Mouse (Mus musculus): ENCODE results near the gene Sf3a3. TPM values are rescaled to one million over a fixed set of nuclear protein-coding genes. Genes with fewer than 3 reads are reported as not detected.
"Not testable (repeated sequence)": the region's sequence is repeated elsewhere in the genome, so short reads cannot be mapped to it uniquely, and the experiment has no call there.

Sf3a3 gene
- total RNA-seq, 2 experiments from 2014 or later, result 11.1 to 14.3 TPM

DNA sequence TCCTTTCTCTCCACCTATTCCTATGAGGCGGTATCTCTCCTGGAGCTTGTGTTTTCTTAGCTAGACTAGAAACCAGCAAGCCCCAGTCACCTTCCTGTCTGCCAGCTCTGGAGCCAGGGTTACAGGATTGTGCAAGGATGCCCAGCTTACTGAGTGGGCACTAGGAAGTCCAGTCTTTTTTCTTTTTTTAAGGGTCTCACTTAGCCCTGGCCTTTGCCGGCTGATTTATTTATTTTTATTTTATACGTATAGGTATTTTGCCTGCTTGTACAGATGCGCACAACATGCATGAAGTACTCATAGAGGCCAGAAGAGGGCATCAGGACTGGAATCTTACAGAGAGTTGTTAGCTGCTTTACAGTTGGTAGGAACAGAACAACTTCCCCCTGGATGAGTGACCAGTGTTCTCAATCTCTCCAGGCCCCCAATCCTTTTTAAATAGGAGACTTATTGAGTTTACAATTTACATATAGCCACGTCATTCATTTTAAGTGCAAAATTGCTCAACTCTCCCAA, 3.7 kb upstream of the Sf3a3 start:
- Histone ChIP-seq H3K4me3 (peak overlapping the region; percentile 57; the same call in 1 of the 2 replicates), H3K27ac (peak overlapping the region; percentile 90)
- DNase-seq, result peak; percentile 34
- peak; percentile 79 for TF ChIP-seq CTCF (IDR thresholded peaks at IDR 0.05)
- intact Hi-C loops (cut with DNase I), result loop anchor here (2.0 kb wide), 1 partner anchor 28 kb away; no protein-coding TSS in a partner anchor

DNA sequence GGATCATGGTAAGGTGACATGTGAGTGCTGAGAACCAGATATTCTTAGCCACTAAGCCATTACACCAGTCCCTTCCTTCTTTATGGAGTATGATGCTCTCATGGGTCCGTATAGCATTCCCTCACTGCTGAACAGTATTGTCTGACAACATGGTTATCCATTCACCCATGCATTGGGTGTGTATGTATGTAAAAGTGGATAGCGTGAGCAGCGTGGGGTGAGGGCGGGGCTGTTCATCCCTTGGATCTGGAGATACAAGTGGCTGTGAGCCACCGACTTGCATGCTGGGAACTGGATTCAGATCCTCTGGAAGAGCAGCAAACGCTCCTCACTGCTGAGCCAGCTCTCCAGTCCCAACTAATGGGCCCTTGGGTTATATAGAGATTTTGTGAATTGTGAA, 2.0 kb upstream of the Sf3a3 start:
- no peak for DNase-seq
- H3K4me3 ChIP-seq, result no peak overlapping the region
- intact Hi-C loops (cut with DNase I), result no loop called here
- TF ChIP-seq CTCF (IDR thresholded peaks at IDR 0.05), result no peak
- no peak overlapping the region for H3K27ac ChIP-seq

DNA sequence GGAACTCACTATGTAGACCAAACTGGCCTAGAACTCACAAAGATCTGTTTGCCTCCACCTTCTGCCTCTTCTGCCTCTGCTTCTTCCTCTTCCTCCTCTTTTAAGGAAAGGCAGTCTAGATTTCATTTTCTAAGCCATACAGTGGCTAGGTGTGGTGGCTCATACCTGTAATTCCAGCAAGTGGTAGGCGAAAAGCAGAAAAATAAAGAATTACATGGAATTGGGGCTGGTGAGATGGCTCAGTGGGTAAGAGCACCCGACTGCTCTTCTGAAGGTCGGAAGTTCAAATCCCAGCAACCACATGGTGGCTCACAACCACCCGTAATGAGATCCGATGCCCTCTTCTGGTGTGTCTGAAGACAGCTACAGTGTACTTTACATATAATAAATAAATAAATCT, 726 bp upstream of the Sf3a3 start:
- not testable (repeated sequence) for H3K27ac ChIP-seq, H3K4me3 ChIP-seq, DNase-seq
- intact Hi-C loops (cut with DNase I), result loop anchor here (1.0 to 2.0 kb wide), 2 partner anchors 88 to 135 kb away; partner anchors contain the start of gene Mtf1

DNA sequence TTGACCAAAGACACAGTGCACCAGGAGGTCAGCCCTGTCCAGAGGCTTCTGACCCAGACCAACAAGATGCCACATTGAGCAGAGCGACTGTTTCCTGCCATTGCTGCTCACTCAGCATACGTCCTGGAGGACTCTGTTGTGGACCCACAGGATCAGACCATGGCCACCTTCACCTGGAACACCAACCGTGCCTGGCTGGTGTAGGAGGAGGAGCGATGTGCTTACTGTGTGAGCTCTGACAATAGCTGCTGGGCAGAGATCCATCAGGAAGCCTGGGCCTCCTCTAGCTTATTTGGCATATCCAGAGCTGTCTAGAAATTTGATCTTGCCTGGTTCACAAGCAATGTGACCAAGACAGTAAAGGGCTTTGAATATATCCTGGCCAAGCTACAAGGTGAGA, 4.5 kb downstream of the Sf3a3 start:
- intact Hi-C loops (cut with DNase I), result no loop called here
- no peak overlapping the region for H3K4me3 ChIP-seq
- no peak for DNase-seq
- TF ChIP-seq CTCF (IDR thresholded peaks at IDR 0.05), result no peak
- H3K27ac ChIP-seq, result no peak overlapping the region

DNA sequence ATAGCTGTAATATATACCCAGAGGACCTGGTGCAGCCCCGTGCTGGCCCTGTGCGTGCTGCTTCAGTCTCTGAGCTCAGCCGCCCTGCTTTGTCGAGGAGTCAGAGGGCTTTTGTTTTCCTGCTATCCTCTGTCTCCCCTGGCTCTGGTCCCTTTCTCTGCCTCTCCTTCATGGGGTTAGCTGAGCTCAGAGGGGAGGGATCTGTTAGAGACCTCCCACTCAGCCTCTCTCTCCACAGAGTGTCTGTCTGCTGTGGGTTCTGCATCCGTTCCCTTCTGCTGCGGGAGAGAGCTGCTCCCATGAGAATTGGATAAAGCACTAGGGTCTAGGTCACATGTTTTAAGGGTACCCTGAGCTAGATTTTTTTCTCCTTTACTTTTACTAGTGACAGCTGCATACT, 11.5 kb downstream of the Sf3a3 start:
- no peak for TF ChIP-seq CTCF (IDR thresholded peaks at IDR 0.05)
- DNase-seq, result no peak
- intact Hi-C loops (cut with DNase I), result no loop called here
- Histone ChIP-seq H3K4me3 (no peak overlapping the region), H3K27ac (no peak overlapping the region)

DNA sequence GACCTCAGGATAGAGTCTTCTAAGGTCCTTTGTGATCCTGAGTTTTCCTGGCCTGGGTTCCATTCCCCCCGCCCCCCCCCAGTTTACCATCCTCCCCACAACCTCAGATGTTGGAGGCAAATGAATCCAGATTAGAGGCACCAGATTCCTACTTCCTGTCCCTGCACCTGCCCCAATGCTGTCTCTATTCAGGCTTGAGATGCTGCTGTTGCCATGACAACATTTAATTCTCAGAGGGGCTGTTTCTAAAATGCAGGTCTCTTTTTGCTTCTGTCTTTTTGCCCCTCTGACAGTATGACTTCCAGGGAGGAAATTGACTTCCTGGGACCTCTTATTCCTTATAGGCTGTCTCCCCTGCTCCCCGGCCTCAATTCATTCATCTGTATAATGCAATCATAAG, 22.4 kb downstream of the Sf3a3 start:
- Histone ChIP-seq H3K4me3 (no peak overlapping the region), H3K27ac (no peak overlapping the region)
- DNase-seq, result no peak
- intact Hi-C loops (cut with DNase I), result no loop called here
- no peak for TF ChIP-seq CTCF (IDR thresholded peaks at IDR 0.05)

DNA sequence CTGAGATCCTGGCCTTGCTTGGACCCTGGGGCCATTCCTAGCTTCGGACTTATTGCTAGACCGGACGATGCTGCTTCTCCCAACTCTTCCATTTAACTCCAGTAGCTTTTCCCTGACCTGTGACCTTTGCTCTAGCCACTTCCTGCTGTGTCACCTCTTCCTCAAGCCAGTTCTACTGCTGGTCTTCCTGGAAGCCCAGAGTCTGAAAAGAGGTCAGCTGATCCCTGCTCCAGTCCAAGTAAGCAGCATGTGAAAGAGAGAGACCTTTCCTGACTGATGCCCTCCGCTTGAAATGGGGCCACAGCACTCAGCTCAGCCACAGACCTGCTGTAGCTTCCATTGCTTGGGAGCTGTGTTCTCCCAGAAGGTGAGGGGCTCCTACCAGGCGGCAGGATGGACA, 22.9 kb downstream of the Sf3a3 start:
- Histone ChIP-seq H3K4me3 (no peak overlapping the region), H3K27ac (no peak overlapping the region)
- intact Hi-C loops (cut with DNase I), result no loop called here
- TF ChIP-seq CTCF (IDR thresholded peaks at IDR 0.05), result no peak
- no peak for DNase-seq

DNA sequence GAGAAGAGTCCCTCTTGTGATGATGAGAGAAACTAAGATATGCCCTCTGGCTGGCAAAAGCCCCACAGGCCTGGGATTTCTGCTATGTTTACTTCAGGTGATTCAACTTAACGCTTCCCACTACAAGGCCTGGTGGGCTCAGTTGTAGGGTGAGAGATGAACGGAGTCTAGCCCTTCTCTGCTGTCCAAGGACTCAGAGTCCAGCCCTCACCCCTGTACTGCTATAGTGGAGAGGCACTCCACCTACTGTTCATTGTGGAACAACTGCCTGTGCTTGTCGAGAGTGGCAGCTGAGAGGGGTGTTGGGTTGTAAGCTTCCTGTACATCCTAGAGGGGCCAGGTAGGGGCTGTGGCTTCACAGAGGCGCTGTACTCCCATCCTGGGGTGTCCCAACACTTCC, 23.4 kb downstream of the Sf3a3 start:
- no peak for DNase-seq
- TF ChIP-seq CTCF (IDR thresholded peaks at IDR 0.05), result no peak
- H3K27ac ChIP-seq, result no peak overlapping the region
- intact Hi-C loops (cut with DNase I), result no loop called here
- H3K4me3 ChIP-seq, result no peak overlapping the region

DNA sequence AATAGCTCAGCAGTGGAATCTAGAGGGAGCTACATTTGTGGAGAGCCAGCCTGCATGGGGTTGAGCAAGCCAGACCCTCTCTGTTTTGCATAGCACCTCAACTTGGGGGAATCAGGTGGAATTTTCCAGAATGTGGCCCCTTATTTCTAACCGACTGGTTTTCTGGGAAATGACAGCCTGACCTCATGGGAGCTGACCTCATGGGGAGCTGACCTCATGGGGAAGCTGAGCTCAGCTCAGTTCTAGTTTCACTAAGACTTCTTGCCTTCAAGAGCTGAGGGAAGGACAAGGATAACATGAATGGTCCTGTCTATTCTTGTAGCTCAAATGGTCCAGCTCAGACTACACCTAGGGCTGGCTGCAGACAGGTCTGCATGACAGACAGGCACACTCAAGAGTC, 24.2 kb downstream of the Sf3a3 start:
- DNase-seq, result no peak
- Histone ChIP-seq H3K4me3 (no peak overlapping the region), H3K27ac (no peak overlapping the region)
- TF ChIP-seq CTCF (IDR thresholded peaks at IDR 0.05), result no peak
- intact Hi-C loops (cut with DNase I), result no loop called here

DNA sequence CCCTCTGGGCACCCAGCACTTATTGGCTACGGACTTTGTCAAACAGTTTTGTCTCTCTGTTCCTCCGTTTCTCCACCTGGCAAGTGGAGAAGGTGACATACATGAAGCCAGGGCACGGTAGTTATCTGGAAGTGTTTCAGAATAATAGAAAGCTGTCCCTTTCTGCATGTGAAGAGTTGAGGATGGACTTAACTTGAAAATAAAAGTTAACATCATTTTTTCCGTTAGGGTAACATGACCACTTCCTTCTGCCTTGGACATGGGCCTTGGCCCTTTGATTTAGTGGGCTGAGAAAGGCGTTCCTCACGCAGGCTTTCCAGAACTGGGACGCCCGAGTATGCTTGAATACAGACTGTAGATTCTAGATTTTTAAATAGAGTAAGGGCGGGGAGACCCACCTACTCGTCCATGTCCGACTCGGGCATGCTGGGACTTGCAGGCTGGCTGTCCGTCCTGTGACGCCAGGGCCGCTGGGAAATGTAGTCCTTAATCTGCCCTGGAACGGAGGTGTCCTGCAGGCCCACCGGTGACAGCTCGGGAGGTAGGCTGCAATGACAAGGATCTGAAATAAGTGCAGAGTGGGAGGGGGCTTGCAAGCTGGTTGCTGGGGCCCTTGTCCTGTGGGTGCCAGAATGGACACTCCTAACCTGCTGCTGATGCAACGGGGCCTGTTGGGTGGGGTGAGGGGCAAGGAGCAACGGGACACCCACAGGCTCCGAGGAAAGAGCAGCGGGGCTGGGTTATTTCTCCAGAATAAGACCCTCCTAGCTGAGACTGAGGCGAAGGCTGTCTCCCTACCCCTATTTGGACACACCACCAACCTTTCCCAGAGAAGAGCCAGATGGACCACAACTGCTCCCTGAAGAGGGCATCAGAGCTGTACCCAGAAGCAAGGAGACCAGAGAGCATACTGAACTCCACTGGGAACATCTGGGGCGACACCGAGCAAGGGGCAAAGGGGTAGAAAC, 27.1 kb downstream of the Sf3a3 start, which contains the start of gene Inpp5b:
TSS of gene Inpp5b (plus strand) at position 475 of the 968 bp plus-strand sequence.
- peak within 1 kb of the TSS; percentile 88 for H3K27ac ChIP-seq
- intact Hi-C loops (cut with DNase I), result no loop called here

DNA sequence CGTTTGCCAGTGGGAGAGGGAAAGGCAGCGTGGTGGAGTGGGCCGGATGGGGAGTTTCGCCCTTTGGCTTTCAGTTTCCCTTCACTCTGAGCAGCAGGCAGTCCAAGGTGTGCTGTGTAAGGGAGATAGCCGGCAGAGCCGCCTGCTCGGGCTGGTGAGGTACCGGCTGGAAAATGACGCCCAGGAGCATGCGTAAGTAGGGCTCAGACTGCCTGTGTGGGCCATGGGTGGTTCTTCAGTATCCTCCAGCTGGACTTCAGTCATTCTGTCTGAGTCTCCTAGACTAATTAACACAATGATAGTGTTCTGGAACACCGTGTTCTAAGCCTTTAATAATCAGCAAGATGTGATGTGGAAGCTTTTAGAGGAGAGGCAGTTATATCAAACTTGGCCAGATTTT, 28.3 kb downstream of the Sf3a3 start:
- intact Hi-C loops (cut with DNase I), result no loop called here
- no peak for DNase-seq
- Histone ChIP-seq H3K4me3 (peak overlapping the region; percentile 95), H3K27ac (no peak overlapping the region)
- TF ChIP-seq CTCF (IDR thresholded peaks at IDR 0.05), result no peak

More for the DNA sequence above, 27.1 kb downstream of the Sf3a3 start, which contains the start of gene Inpp5b:
- TF ChIP-seq CTCF (IDR thresholded peaks at IDR 0.05), result peak; percentile 24; the same call in 1 of the 2 replicates
- peak within 1 kb of the TSS; percentile 95 for H3K4me3 ChIP-seq
- DNase-seq, result peak; percentile 89

DNA sequence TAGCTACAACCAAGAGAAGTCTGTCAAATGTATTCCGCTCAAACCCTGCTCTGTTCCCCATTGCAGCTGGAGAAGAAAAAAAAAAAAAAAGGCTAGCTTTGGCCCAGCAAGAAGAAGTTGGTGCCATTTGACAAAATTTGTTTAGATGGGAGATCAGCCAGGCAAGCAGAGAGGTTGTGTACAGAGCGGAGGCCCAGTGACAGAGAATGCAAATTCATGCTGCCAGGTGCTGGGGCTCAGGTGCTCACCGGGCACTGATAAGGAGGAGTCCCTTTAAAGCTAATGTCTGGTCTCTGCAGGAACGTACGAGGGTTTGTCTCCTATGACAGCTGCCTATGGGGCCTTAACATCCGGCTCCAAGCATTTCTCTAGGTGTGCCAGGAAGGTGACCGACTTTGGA, 32.0 kb downstream of the Sf3a3 start:
- intact Hi-C loops (cut with DNase I), result no loop called here
- Histone ChIP-seq H3K4me3 (no peak overlapping the region), H3K27ac (no peak overlapping the region)
- TF ChIP-seq CTCF (IDR thresholded peaks at IDR 0.05), result no peak
- DNase-seq, result no peak

DNA sequence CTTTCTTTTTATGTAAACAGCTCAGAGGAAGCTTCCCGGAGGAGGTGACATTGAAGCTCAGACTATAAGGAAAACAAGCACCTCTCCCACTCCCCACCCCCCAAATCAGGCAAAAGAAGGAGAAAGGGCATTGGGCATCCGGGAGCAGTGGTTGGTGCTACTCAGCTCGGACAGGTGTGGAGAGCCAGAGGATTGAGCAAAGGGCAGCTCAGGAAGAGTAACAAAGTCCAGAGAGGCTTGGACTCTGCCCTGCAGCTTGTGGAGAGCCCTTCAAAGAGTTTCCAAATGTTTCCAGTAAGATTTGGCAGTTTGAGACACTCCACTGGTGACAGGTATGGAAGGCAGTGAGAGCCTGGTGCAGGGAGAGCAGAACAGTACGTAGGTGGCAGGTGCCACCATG, 33.3 kb downstream of the Sf3a3 start:
- H3K27ac ChIP-seq, result no peak overlapping the region
- H3K4me3 ChIP-seq, result no peak overlapping the region
- intact Hi-C loops (cut with DNase I), result no loop called here
- DNase-seq, result no peak
- TF ChIP-seq CTCF (IDR thresholded peaks at IDR 0.05), result no peak

All from gastrocnemius, adult 2 months (tissue).